ENCODE assay signal across 21 mouse cellular contexts in genomic region chr1:132433349-132433748, GRCm38 (mm10). TPM values are rescaled to one million over a fixed set of nuclear protein-coding genes. Genes with fewer than 3 reads are reported as not detected.
DNase-seq lines count a peak whose midpoint lies in the region; ATAC-seq and TF ChIP-seq lines count a peak whose summit lies in the region.
"Had no signal": no experiment of that assay in that cellular context is flagged by ENCODE, and none has a peak within 500 bp of the region (broad histone marks: within the 10 kb centered on the region; RNA-seq: fewer than 3 reads in every experiment).

No protein-coding gene starts in this region.

- H3K9me3 ChIP-seq in forebrain, embryonic 14.5 days (replicated peaks; ENCODE audit: control insufficient read depth, low read length), result no peaks in the 10 kb centered on the region
- H3K9me3 ChIP-seq in forebrain, embryonic 13.5 days (replicated peaks), result no peaks in the 10 kb centered on the region
- H3K9me3 ChIP-seq in kidney, postnatal 0 days (replicated peaks; ENCODE audit: low read length), result no peaks in the 10 kb centered on the region
- H3K9me3 ChIP-seq: forebrain, embryonic 12.5 days; G1E; heart, embryonic 10.5 days; hindbrain, embryonic 12.5 days; kidney, embryonic 15.5 days; limb, embryonic 15.5 days; liver, embryonic 15.5 days; neural tube, embryonic 12.5 days; stomach, embryonic 15.5 days had no signal

- peaks cover 8% of the 10 kb centered on the region for H3K36me3 ChIP-seq in forebrain, embryonic 14.5 days (ENCODE audit: control insufficient read depth, insufficient read depth, low read length)
- peaks cover 24% of the 10 kb centered on the region for H3K36me3 ChIP-seq in forebrain, embryonic 13.5 days (ENCODE audit: poor library complexity, severe bottlenecking)
- H3K36me3 ChIP-seq in kidney, postnatal 0 days (ENCODE audit: insufficient read depth, low read length), result peaks cover 8% of the 10 kb centered on the region; the same call in 1 of the 2 replicates
- H3K36me3 ChIP-seq: stomach, embryonic 15.5 days had no signal

- DNase-seq in forebrain, embryonic 14.5 days (ENCODE audit: low spot score), result peak; percentile 39
- DNase-seq in kidney, postnatal 0 days (ENCODE audit: low spot score), result peak; percentile 14
- no peak for DNase-seq in kidney, adult 9 months
- DNase-seq in right cerebral cortex, postnatal 4 days, result peak; percentile 11
- DNase-seq in right cerebral cortex, postnatal 14 days, result no peak
- DNase-seq: adrenal gland, postnatal 14 days; cerebellum, adult 18-20 months; thymus, adult 2 months had no signal

- no peak overlapping the region for H3K27ac ChIP-seq in forebrain, embryonic 14.5 days (ENCODE audit: low read depth, low read length)
- H3K27ac ChIP-seq in forebrain, embryonic 13.5 days, result no peak overlapping the region
- no peak overlapping the region for H3K27ac ChIP-seq in kidney, postnatal 0 days
- H3K27ac ChIP-seq: forebrain, embryonic 12.5 days; heart, embryonic 10.5 days; hindbrain, embryonic 12.5 days; kidney, embryonic 15.5 days; limb, embryonic 15.5 days; liver, embryonic 15.5 days; neural tube, embryonic 12.5 days; stomach, embryonic 15.5 days had no signal

- TF ChIP-seq CTCF in kidney, postnatal 0 days (IDR thresholded peaks at IDR 0.05; ENCODE audit: low read depth), result no peak

- ATAC-seq in forebrain, embryonic 14.5 days, result no peak
- no peak for ATAC-seq in forebrain, embryonic 13.5 days
- ATAC-seq in kidney, postnatal 0 days (replicated peaks; ENCODE audit: low FRiP score, low read depth), result no peak
- no peak for ATAC-seq in granulocyte monocyte progenitor cell, adult 5-6 weeks (replicated peaks; ENCODE audit: poor library complexity, severe bottlenecking)
- ATAC-seq in megakaryocyte, adult 5-6 weeks (ENCODE audit: poor library complexity, severe bottlenecking), result no peak
- ATAC-seq: intestine, embryonic 16.5 days had no signal

- 51% methylated on average over 5 of the region's 5 CpGs for WGBS in forebrain, embryonic 14.5 days
- WGBS in forebrain, embryonic 13.5 days, result 64% methylated on average over 5 of the region's 5 CpGs
- 42% methylated on average over 5 of the region's 5 CpGs for WGBS in kidney, postnatal 0 days

- H3K4me3 ChIP-seq in forebrain, embryonic 14.5 days (ENCODE audit: low read depth, low read length), result no peak overlapping the region
- no peak overlapping the region for H3K4me3 ChIP-seq in forebrain, embryonic 13.5 days
- no peak overlapping the region for H3K4me3 ChIP-seq in kidney, postnatal 0 days (replicated peaks; ENCODE audit: low read depth, low read length)
- H3K4me3 ChIP-seq: forebrain, embryonic 12.5 days; heart, embryonic 10.5 days; hindbrain, embryonic 12.5 days; kidney, embryonic 15.5 days; limb, embryonic 15.5 days; liver, embryonic 15.5 days; neural tube, embryonic 12.5 days; stomach, embryonic 15.5 days had no signal

- no peak overlapping the region for H3K9ac ChIP-seq in forebrain, embryonic 14.5 days (ENCODE audit: low read length)
- no peak overlapping the region for H3K9ac ChIP-seq in forebrain, embryonic 13.5 days
- H3K9ac ChIP-seq in kidney, postnatal 0 days (ENCODE audit: low read depth, low read length), result no peak overlapping the region
- H3K9ac ChIP-seq: forebrain, embryonic 12.5 days; hindbrain, embryonic 12.5 days; kidney, embryonic 15.5 days; limb, embryonic 15.5 days; liver, embryonic 15.5 days; neural tube, embryonic 12.5 days; stomach, embryonic 15.5 days had no signal

- H3K27me3 ChIP-seq in forebrain, embryonic 14.5 days (replicated peaks; ENCODE audit: control insufficient read depth, insufficient read depth, low read length), result no peaks in the 10 kb centered on the region
- H3K27me3 ChIP-seq in forebrain, embryonic 13.5 days, result no peaks in the 10 kb centered on the region
- H3K27me3 ChIP-seq in kidney, postnatal 0 days (ENCODE audit: insufficient read depth, low read length), result no peaks in the 10 kb centered on the region
- H3K27me3 ChIP-seq: forebrain, embryonic 12.5 days; hindbrain, embryonic 12.5 days; kidney, embryonic 15.5 days; limb, embryonic 15.5 days; liver, embryonic 15.5 days; neural tube, embryonic 12.5 days; stomach, embryonic 15.5 days had no signal

- H3K4me1 ChIP-seq in forebrain, embryonic 14.5 days (ENCODE audit: control insufficient read depth, insufficient read depth, low read length), result peaks cover 11% of the 10 kb centered on the region
- peaks cover 32% of the 10 kb centered on the region for H3K4me1 ChIP-seq in forebrain, embryonic 13.5 days
- H3K4me1 ChIP-seq in kidney, postnatal 0 days (replicated peaks; ENCODE audit: insufficient read depth, low read length), result no peaks in the 10 kb centered on the region
- H3K4me1 ChIP-seq: stomach, embryonic 15.5 days had no signal

- H3K4me2 ChIP-seq in forebrain, embryonic 14.5 days (ENCODE audit: low read length), result no peak overlapping the region
- no peak overlapping the region for H3K4me2 ChIP-seq in forebrain, embryonic 13.5 days
- no peak overlapping the region for H3K4me2 ChIP-seq in kidney, postnatal 0 days (ENCODE audit: low read length)
- H3K4me2 ChIP-seq: forebrain, embryonic 12.5 days; hindbrain, embryonic 12.5 days; kidney, embryonic 15.5 days; limb, embryonic 15.5 days; liver, embryonic 15.5 days; neural tube, embryonic 12.5 days; stomach, embryonic 15.5 days had no signal

RNA-seq across cellular contexts. Expression of gene Dstyk, which starts 16.0 kb away (rescaled TPM):
- polyA plus RNA-seq in forebrain, embryonic 14.5 days (2014; fragmentation: Nextera tagmentation; extraction: Ambion mirVana), result 7.7 and 8.9 TPM in 2 replicates
- 10.5 and 12.5 TPM in 2 replicates for polyA plus RNA-seq in forebrain, embryonic 13.5 days (2015; fragmentation: Nextera tagmentation; extraction: Ambion mirVana)
- 12.5 and 13.9 TPM in 2 replicates for polyA plus RNA-seq in kidney, postnatal 0 days (2015; fragmentation: Nextera tagmentation; extraction: Ambion mirVana)
- total RNA-seq in granulocyte monocyte progenitor cell, adult 5-6 weeks (2014; fragmentation: Nextera tagmentation), result 16.4 and 19.2 TPM in 2 replicates
- 18.1 and 43.1 TPM in 2 replicates for total RNA-seq in granulocyte monocyte progenitor cell, adult 5-6 weeks (2017)
- 17.2 and 19.5 TPM in 2 replicates for total RNA-seq in megakaryocyte, adult 5-6 weeks (2015)
- 24.8 and 36.6 TPM in 2 replicates for total RNA-seq in megakaryocyte, adult 5-6 weeks (2017)

RNA-seq across cellular contexts. Expression of gene Tmcc2, which starts 42.3 kb away (rescaled TPM):
- polyA plus RNA-seq in forebrain, embryonic 14.5 days (2014; fragmentation: Nextera tagmentation; extraction: Ambion mirVana), result 18.2 and 23.1 TPM in 2 replicates
- 16.7 and 19.7 TPM in 2 replicates for polyA plus RNA-seq in forebrain, embryonic 13.5 days (2015; fragmentation: Nextera tagmentation; extraction: Ambion mirVana)
- 4.3 and 4.5 TPM in 2 replicates for polyA plus RNA-seq in kidney, postnatal 0 days (2015; fragmentation: Nextera tagmentation; extraction: Ambion mirVana)
- 1.5 and 6.2 TPM in 2 replicates for total RNA-seq in granulocyte monocyte progenitor cell, adult 5-6 weeks (2014; fragmentation: Nextera tagmentation)
- 3.7 and 4.2 TPM in 2 replicates for total RNA-seq in granulocyte monocyte progenitor cell, adult 5-6 weeks (2017)
- total RNA-seq in megakaryocyte, adult 5-6 weeks (2015), result 4.9 and 6.9 TPM in 2 replicates
- 5.3 and 7.8 TPM in 2 replicates for total RNA-seq in megakaryocyte, adult 5-6 weeks (2017)

RNA-seq across cellular contexts. Expression of gene Rbbp5, which starts 43.8 kb away (rescaled TPM):
- 46.5 and 53.7 TPM in 2 replicates for polyA plus RNA-seq in forebrain, embryonic 14.5 days (2014; fragmentation: Nextera tagmentation; extraction: Ambion mirVana)
- polyA plus RNA-seq in forebrain, embryonic 13.5 days (2015; fragmentation: Nextera tagmentation; extraction: Ambion mirVana), result 53.8 and 55.6 TPM in 2 replicates
- 29.7 and 30.1 TPM in 2 replicates for polyA plus RNA-seq in kidney, postnatal 0 days (2015; fragmentation: Nextera tagmentation; extraction: Ambion mirVana)
- 61.6 and 73.4 TPM in 2 replicates for total RNA-seq in granulocyte monocyte progenitor cell, adult 5-6 weeks (2014; fragmentation: Nextera tagmentation)
- total RNA-seq in granulocyte monocyte progenitor cell, adult 5-6 weeks (2017), result 52.7 and 57.8 TPM in 2 replicates
- total RNA-seq in megakaryocyte, adult 5-6 weeks (2015), result 47.9 and 53.9 TPM in 2 replicates
- 63.0 and 72.4 TPM in 2 replicates for total RNA-seq in megakaryocyte, adult 5-6 weeks (2017)

Comparison
In these comparisons a context has a peak if more than half of its experiments do, and no peak if none do; other contexts are left out.
1. DNase-seq: peak in forebrain, embryonic 14.5 days (single experiment), kidney, postnatal 0 days (single experiment) and right cerebral cortex, postnatal 4 days (single experiment); none in kidney, adult 9 months (single experiment) and right cerebral cortex, postnatal 14 days (single experiment).